Mouse (Mus musculus): ENCODE results near the gene Erbb4. TPM values are rescaled to one million over a fixed set of nuclear protein-coding genes. Genes with fewer than 3 reads are reported as not detected.

Gene Erbb4
- polyA plus RNA-seq, 1 experiment from 2014 or later = 6.7 TPM

DNA sequence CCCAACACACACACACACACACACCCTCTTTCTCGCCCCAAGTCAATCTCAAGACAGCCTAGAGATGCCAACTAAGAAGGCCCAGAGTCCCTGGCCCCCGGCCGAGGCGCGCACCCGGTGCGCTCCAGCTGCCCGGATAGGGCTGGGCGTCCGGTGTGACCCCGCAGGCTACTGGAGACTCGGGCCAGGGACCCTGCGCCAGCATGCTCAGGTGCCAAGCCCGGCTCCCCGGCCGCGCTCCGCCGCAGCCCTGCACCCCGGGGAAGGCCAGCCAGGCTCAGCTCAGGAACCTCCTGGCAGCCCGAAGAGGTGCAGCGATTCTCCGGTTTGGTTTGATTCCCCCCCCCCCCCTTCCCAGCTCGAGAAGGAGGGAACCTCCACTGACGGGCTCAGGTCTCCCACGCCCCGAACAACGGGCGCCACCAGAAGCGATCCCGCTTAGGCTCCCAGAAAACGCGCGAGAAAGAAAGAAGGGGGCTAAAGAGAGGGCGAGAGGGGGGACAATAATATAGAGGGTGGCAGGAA is 860 bp downstream of the Erbb4 start:
- H3K27me3 ChIP-seq (ENCODE audit: control insufficient read depth, insufficient read depth, low read length) = peaks cover 48% of the 10 kb centered on the region
- H3K4me3 ChIP-seq (ENCODE audit: low read length) = peak overlapping the region; percentile 53
- peak overlapping the region; percentile 48 for H3K9ac ChIP-seq (ENCODE audit: low read depth, low read length)
- no peaks in the 10 kb centered on the region for H3K36me3 ChIP-seq (ENCODE audit: control insufficient read depth, insufficient read depth, low read length)
- no peaks in the 10 kb centered on the region for H3K9me3 ChIP-seq (ENCODE audit: control insufficient read depth, low read length)
- H3K4me2 ChIP-seq (replicated peaks; ENCODE audit: low read depth, low read length) = peak overlapping the region; percentile 83
- ATAC-seq (ENCODE audit: low FRiP score, low TSS enrichment) = peak; percentile 63
- 0 out of 2 replicates have a peak overlapping the region, but pooled peaks have one; percentile 30 for H3K27ac ChIP-seq (ENCODE audit: low read depth, low read length)
- under 1% methylated on average over 35 of the region's 35 CpGs for WGBS
- 0 out of 2 replicates have a peak, but pooled peaks cover 11% of the 10 kb centered on the region for H3K4me1 ChIP-seq (ENCODE audit: control insufficient read depth, insufficient read depth, low read length)

DNA sequence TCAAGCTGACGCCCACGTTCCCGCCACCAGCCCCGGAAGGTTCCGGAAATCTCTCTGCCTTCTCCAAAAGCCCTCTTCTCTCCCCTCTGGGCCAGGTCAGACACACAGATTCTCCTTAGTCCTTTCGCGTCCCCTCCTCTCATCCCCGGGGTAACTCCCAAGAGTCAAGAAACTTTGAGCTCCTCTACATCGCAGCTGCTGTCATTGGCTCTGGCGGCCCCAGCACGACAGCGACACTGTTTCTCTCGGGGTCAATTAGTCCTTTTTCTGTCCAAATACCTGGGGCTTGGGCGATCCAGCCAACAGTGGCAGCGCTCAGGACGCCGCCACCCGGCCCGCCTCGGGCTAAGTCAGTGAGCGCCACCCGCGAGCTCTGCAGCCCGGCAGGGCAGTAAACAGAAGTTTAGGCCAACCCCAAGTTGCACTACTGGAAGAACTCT is 1.5 kb downstream of the Erbb4 start:
- Histone ChIP-seq H3K4me3 (ENCODE audit: low read length) (peak overlapping the region; percentile 53), H3K9me3 (ENCODE audit: control insufficient read depth, low read length) (no peaks in the 10 kb centered on the region), H3K36me3 (ENCODE audit: control insufficient read depth, insufficient read depth, low read length) (no peaks in the 10 kb centered on the region), H3K4me2 (replicated peaks; ENCODE audit: low read depth, low read length) (peak overlapping the region; percentile 83), H3K27ac (ENCODE audit: low read depth, low read length) (no peak overlapping the region), H3K4me1 (ENCODE audit: control insufficient read depth, insufficient read depth, low read length) (0 out of 2 replicates have a peak, but pooled peaks cover 11% of the 10 kb centered on the region), H3K9ac (ENCODE audit: low read depth, low read length) (peak overlapping the region; percentile 48; the same call in 1 of the 2 replicates), H3K27me3 (ENCODE audit: control insufficient read depth, insufficient read depth, low read length) (peaks cover 48% of the 10 kb centered on the region)
- ATAC-seq (ENCODE audit: low FRiP score, low TSS enrichment) = no peak; the same call in 1 of the 2 replicates
- under 1% methylated on average over 24 of the region's 24 CpGs for WGBS

DNA sequence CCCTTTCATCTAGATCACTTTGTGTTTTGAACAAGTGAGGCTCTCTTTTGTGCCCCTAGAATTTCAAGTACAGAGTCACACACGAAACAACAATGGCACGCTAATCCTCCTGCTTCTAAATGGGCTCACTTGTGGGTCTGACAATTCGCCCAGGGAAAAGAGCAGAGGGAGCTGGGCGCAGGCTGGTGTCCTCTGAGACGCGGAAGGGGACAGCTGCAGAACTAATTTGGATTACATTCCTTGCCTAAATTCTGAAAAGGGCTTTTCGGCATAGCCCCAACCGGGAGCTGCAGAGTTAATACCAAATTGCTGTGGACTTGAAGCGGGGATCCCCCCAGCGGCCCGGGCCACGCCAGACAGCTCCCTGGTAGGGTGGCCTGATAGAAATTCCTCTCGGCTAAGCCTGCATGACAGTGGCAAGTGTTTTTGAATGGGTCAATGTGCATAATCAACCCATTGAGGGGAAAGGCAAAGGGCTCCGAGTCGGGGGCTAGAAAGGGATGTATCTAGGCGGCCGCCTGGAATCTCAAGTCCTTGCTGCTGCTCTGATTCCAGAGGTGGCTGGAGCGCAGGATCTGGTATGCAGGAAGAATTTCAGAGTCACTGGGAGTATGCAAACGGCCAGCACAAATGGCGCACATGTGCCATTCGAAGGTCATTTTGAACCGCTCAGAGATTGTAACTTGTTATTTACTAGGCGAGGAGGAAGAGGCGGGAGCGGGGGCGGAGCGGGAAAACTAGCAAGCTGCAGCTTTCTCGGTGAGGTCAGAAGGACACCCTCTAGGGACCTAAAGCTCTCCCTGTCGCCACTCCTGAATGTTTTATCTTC is 2.2 kb downstream of the Erbb4 start:
- H3K27ac ChIP-seq (ENCODE audit: low read depth, low read length) = no peak overlapping the region
- no peaks in the 10 kb centered on the region for H3K36me3 ChIP-seq (ENCODE audit: control insufficient read depth, insufficient read depth, low read length)
- no peaks in the 10 kb centered on the region for H3K9me3 ChIP-seq (ENCODE audit: control insufficient read depth, low read length)
- peak overlapping the region; percentile 83 for H3K4me2 ChIP-seq (replicated peaks; ENCODE audit: low read depth, low read length)
- WGBS = under 1% methylated on average over 29 of the region's 29 CpGs
- H3K4me1 ChIP-seq (ENCODE audit: control insufficient read depth, insufficient read depth, low read length) = 0 out of 2 replicates have a peak, but pooled peaks cover 11% of the 10 kb centered on the region
- ATAC-seq (ENCODE audit: low FRiP score, low TSS enrichment) = peak; percentile 24; the same call in 1 of the 2 replicates
- H3K9ac ChIP-seq (ENCODE audit: low read depth, low read length) = peak overlapping the region; percentile 48; the same call in 1 of the 2 replicates
- H3K27me3 ChIP-seq (ENCODE audit: control insufficient read depth, insufficient read depth, low read length) = peaks cover 48% of the 10 kb centered on the region
- H3K4me3 ChIP-seq (ENCODE audit: low read length) = peak overlapping the region; percentile 53

DNA sequence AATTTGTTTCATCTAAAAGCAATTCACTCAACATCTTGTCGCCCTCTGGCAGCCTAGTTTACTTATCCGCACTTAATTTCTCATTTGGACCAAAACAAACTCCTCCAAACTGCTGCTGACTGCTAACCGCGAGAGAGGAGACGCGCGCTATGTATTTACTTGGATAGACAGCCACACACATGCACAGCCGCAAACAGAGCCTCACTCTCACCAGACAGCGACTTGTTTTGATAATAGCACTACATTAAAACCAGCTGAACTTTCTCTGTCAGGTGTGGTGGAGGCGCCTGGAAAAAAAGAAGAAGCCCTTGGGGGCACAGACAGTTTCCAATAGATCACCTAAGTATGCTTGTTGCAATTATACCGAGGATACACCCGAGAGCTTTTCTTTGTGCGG is 2.8 kb downstream of the Erbb4 start:
- Histone ChIP-seq H3K27ac (ENCODE audit: low read depth, low read length) (no peak overlapping the region), H3K4me2 (replicated peaks; ENCODE audit: low read depth, low read length) (peak overlapping the region; percentile 83), H3K36me3 (ENCODE audit: control insufficient read depth, insufficient read depth, low read length) (no peaks in the 10 kb centered on the region), H3K9ac (ENCODE audit: low read depth, low read length) (no peak overlapping the region; the same call in 1 of the 2 replicates), H3K4me3 (ENCODE audit: low read length) (peak overlapping the region; percentile 53), H3K9me3 (ENCODE audit: control insufficient read depth, low read length) (no peaks in the 10 kb centered on the region), H3K4me1 (ENCODE audit: control insufficient read depth, insufficient read depth, low read length) (0 out of 2 replicates have a peak, but pooled peaks cover 11% of the 10 kb centered on the region), H3K27me3 (ENCODE audit: control insufficient read depth, insufficient read depth, low read length) (peaks cover 41% of the 10 kb centered on the region)
- under 1% methylated on average over 13 of the region's 13 CpGs for WGBS
- ATAC-seq (ENCODE audit: low FRiP score, low TSS enrichment) = no peak

DNA sequence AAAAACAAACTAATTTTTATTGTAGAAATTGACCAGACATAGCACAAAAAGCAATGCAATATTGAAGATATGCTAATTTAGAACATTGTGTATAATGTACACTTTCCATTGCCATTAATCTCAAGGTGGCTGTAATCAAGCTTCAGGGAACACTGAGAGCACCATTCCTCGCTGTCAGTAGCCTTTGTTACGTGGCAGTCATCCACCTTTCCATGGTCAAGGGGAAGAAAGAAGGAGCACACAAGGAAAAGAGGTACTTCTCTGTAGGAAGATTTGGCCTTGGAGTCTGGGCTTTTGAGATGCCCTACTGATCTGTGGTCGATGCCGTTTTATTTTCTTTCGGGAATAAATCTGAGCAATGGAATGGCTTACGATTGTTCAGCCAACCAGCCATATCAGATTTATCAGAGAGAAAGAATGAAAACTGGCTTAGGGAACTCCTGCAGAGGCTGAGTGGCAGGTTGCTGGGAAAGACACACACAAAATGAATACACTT is 4.6 kb downstream of the Erbb4 start:
- ATAC-seq (ENCODE audit: low FRiP score, low TSS enrichment) = no peak
- H3K9me3 ChIP-seq (ENCODE audit: control insufficient read depth, low read length) = no peaks in the 10 kb centered on the region
- 75% methylated on average over 6 of the region's 6 CpGs for WGBS
- H3K27me3 ChIP-seq (ENCODE audit: control insufficient read depth, insufficient read depth, low read length) = peaks cover 32% of the 10 kb centered on the region
- H3K4me1 ChIP-seq (ENCODE audit: control insufficient read depth, insufficient read depth, low read length) = 0 out of 2 replicates have a peak, but pooled peaks cover 11% of the 10 kb centered on the region
- no peaks in the 10 kb centered on the region for H3K36me3 ChIP-seq (ENCODE audit: control insufficient read depth, insufficient read depth, low read length)
- H3K27ac ChIP-seq (ENCODE audit: low read depth, low read length) = no peak overlapping the region
- no peak overlapping the region for H3K9ac ChIP-seq (ENCODE audit: low read depth, low read length)
- H3K4me2 ChIP-seq (replicated peaks; ENCODE audit: low read depth, low read length) = no peak overlapping the region
- H3K4me3 ChIP-seq (ENCODE audit: low read length) = no peak overlapping the region

DNA sequence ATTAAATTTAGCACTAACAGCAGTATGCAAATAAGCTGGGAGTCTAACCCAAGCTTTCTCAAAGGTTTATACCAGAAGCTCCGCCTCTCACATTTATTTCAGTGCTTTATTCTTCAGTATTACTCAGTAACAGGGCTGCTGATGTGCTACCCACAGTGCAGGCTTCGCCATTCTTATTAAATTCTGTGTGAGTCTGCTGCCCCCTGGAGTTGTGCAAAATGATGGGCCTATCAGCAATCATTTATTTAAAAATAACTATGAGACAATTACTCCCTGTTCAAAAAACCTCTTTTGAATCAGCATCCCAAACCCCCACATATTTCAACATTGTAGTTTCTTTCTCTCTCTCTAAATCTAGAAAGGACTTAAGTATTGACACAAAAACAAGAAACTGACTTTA is 6.2 kb downstream of the Erbb4 start:
- Histone ChIP-seq H3K9ac (ENCODE audit: low read depth, low read length) (no peak overlapping the region), H3K4me3 (ENCODE audit: low read length) (no peak overlapping the region), H3K27ac (ENCODE audit: low read depth, low read length) (no peak overlapping the region), H3K9me3 (ENCODE audit: control insufficient read depth, low read length) (no peaks in the 10 kb centered on the region), H3K4me1 (ENCODE audit: control insufficient read depth, insufficient read depth, low read length) (0 out of 2 replicates have a peak, but pooled peaks cover 5% of the 10 kb centered on the region), H3K36me3 (ENCODE audit: control insufficient read depth, insufficient read depth, low read length) (no peaks in the 10 kb centered on the region), H3K4me2 (replicated peaks; ENCODE audit: low read depth, low read length) (no peak overlapping the region), H3K27me3 (ENCODE audit: control insufficient read depth, insufficient read depth, low read length) (peaks cover 20% of the 10 kb centered on the region)
- 76% methylated on average over 2 of the region's 2 CpGs for WGBS
- no peak for ATAC-seq (ENCODE audit: low FRiP score, low TSS enrichment)

DNA sequence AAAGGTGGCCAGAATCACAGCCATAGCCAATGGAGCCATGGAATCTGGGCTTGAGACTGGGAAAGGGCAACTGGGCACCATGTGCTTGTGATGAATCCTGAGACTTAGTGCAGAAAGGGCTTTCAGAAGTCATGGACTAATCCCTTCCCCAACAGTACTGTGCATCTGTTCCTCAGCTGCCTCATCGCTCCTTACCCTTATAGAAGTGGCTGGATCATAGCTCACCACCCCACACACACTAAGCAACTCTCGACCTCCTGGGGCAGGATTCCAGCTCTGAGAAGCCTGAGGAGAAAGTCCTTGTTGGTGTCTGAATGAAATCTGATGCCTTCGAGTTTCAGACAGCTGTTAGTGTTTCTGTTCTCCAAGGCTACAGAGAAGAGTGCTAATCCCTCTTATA is 14.8 kb downstream of the Erbb4 start:
- 44% methylated on average over 3 of the region's 3 CpGs for WGBS
- H3K9ac ChIP-seq (ENCODE audit: low read depth, low read length) = no peak overlapping the region
- no peaks in the 10 kb centered on the region for H3K9me3 ChIP-seq (ENCODE audit: control insufficient read depth, low read length)
- no peaks in the 10 kb centered on the region for H3K4me1 ChIP-seq (ENCODE audit: control insufficient read depth, insufficient read depth, low read length)
- H3K36me3 ChIP-seq (ENCODE audit: control insufficient read depth, insufficient read depth, low read length) = no peaks in the 10 kb centered on the region
- H3K4me3 ChIP-seq (ENCODE audit: low read length) = no peak overlapping the region
- ATAC-seq (ENCODE audit: low FRiP score, low TSS enrichment) = no peak
- no peaks in the 10 kb centered on the region for H3K27me3 ChIP-seq (ENCODE audit: control insufficient read depth, insufficient read depth, low read length)
- H3K4me2 ChIP-seq (replicated peaks; ENCODE audit: low read depth, low read length) = no peak overlapping the region
- no peak overlapping the region for H3K27ac ChIP-seq (ENCODE audit: low read depth, low read length)

DNA sequence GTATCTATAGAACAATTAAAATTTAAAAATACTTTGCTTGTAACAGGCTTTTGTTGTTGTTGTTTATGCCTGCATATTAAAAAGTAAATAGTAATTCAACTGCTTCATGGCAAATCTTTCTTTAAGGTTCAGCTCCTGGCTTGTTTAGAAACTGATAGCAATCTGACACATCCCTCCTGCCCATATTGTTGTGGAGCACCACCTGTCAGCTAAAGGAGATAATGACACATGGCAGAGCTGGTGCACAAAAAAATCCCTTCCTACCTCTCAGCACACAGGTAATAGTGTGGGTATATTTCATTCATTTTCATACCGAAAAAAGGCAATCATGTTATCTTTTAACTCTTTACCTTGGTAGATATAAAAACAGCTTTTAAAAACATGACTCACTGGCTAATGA is 18.5 kb downstream of the Erbb4 start:
- Histone ChIP-seq H3K4me2 (replicated peaks; ENCODE audit: low read depth, low read length) (no peak overlapping the region), H3K4me1 (ENCODE audit: control insufficient read depth, insufficient read depth, low read length) (no peaks in the 10 kb centered on the region), H3K9ac (ENCODE audit: low read depth, low read length) (no peak overlapping the region), H3K36me3 (ENCODE audit: control insufficient read depth, insufficient read depth, low read length) (no peaks in the 10 kb centered on the region), H3K9me3 (ENCODE audit: control insufficient read depth, low read length) (no peaks in the 10 kb centered on the region), H3K4me3 (ENCODE audit: low read length) (no peak overlapping the region), H3K27ac (ENCODE audit: low read depth, low read length) (no peak overlapping the region), H3K27me3 (ENCODE audit: control insufficient read depth, insufficient read depth, low read length) (no peaks in the 10 kb centered on the region)
- 82% methylated on average over 1 of the region's 1 CpGs for WGBS
- ATAC-seq (ENCODE audit: low FRiP score, low TSS enrichment) = no peak

DNA sequence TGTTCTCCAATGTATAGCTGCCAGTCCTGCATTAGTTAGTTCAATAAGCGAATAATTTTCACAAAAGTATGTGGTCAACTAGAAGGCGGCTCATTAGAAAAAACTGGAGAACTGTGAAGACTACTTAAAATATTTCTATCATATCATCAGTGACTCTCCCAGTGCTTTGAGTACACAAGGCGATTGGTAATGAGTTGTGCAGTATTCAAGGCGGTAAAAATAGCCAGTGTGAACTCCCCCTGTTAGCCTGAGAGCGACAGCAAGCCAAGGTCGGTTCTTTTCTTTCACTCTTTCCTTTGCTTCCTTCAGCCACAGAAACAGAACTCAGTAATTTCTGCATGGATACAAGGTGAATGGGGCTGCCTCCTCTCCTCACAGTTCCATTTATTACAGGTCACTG is 22.1 kb downstream of the Erbb4 start:
- H3K9ac ChIP-seq (ENCODE audit: low read depth, low read length) = no peak overlapping the region
- ATAC-seq (ENCODE audit: low FRiP score, low TSS enrichment) = no peak
- no peaks in the 10 kb centered on the region for H3K36me3 ChIP-seq (ENCODE audit: control insufficient read depth, insufficient read depth, low read length)
- H3K27ac ChIP-seq (ENCODE audit: low read depth, low read length) = no peak overlapping the region
- no peaks in the 10 kb centered on the region for H3K27me3 ChIP-seq (ENCODE audit: control insufficient read depth, insufficient read depth, low read length)
- no peaks in the 10 kb centered on the region for H3K9me3 ChIP-seq (ENCODE audit: control insufficient read depth, low read length)
- H3K4me1 ChIP-seq (ENCODE audit: control insufficient read depth, insufficient read depth, low read length) = no peaks in the 10 kb centered on the region
- 83% methylated on average over 6 of the region's 6 CpGs for WGBS
- no peak overlapping the region for H3K4me3 ChIP-seq (ENCODE audit: low read length)
- no peak overlapping the region for H3K4me2 ChIP-seq (replicated peaks; ENCODE audit: low read depth, low read length)

All from kidney, embryonic 14.5 days (tissue).